Comparison of ENCODE assay signal across 17 mouse cellular contexts in the genomic region with DNA sequence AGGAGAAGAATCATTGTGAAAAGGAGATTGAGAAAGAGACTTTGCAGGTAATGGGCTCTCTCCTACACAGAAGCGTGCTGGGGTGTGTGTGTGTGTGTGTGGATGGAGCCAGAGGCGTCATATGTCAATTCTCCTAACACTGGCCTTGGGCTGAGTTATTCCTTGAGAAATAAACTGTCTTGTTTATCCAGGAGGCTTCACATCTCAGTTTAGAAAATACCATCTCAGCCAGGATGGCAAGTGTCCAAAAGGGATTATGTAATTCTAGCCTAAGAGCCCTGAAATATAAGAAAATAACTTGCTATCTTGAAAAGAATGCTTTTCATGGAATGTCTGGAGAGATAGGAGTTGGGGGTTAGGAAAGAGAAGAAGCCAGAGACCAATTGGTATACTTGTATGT.
DNase-seq lines count a peak whose midpoint lies in the region; ATAC-seq and TF ChIP-seq lines count a peak whose summit lies in the region.
"Had no signal": no experiment of that assay in that cellular context is flagged by ENCODE, and none has a peak within 500 bp of the region (broad histone marks: within the 10 kb centered on the region; RNA-seq: fewer than 3 reads in every experiment).

No protein-coding gene starts in this region.

- 0 out of 2 replicates have a peak, but pooled peaks cover 4% of the 10 kb centered on the region for H3K4me1 ChIP-seq in lung, embryonic 14.5 days (ENCODE audit: insufficient read depth)
- no peaks in the 10 kb centered on the region for H3K4me1 ChIP-seq in lung, adult 2 months (ENCODE audit: control insufficient read depth, insufficient read depth, low read length)
- H3K4me1 ChIP-seq in lung, postnatal 0 days (ENCODE audit: insufficient read depth, low read depth, low read length): no peaks in the 10 kb centered on the region; the same call in 1 of the 2 replicates
- no peaks in the 10 kb centered on the region for H3K4me1 ChIP-seq in stomach, postnatal 0 days (replicated peaks; ENCODE audit: control insufficient read depth, insufficient read depth)
- H3K4me1 ChIP-seq: heart, embryonic 13.5 days; hindbrain, embryonic 15.5 days; intestine, embryonic 15.5 days had no signal

- TF ChIP-seq POLR2A in lung, adult 2 months (IDR thresholded peaks at IDR 0.05; ENCODE audit: borderline replicate concordance, extremely low read depth, low read depth, low read length): no peak

- H3K4me2 ChIP-seq in lung, embryonic 14.5 days: no peak overlapping the region
- H3K4me2 ChIP-seq in lung, postnatal 0 days (replicated peaks; ENCODE audit: low read depth, low read length): no peak overlapping the region
- no peak overlapping the region for H3K4me2 ChIP-seq in stomach, postnatal 0 days (replicated peaks; ENCODE audit: low read depth)
- H3K4me2 ChIP-seq: heart, embryonic 13.5 days; hindbrain, embryonic 15.5 days; intestine, embryonic 15.5 days; neural tube, embryonic 15.5 days had no signal

- no peaks in the 10 kb centered on the region for H3K9me3 ChIP-seq in lung, embryonic 14.5 days (ENCODE audit: low read depth, low read length)
- no peaks in the 10 kb centered on the region for H3K9me3 ChIP-seq in lung, postnatal 0 days (ENCODE audit: low read length)
- H3K9me3 ChIP-seq in stomach, postnatal 0 days (ENCODE audit: control insufficient read depth, low read length): no peaks in the 10 kb centered on the region
- H3K9me3 ChIP-seq: heart, embryonic 13.5 days; hindbrain, embryonic 15.5 days; intestine, embryonic 15.5 days; neural tube, embryonic 15.5 days had no signal

- no peak for TF ChIP-seq EP300 in lung, postnatal 0 days (IDR thresholded peaks at IDR 0.05)
- no peak for TF ChIP-seq EP300 in stomach, postnatal 0 days (optimal IDR thresholded peaks at IDR 0.05)

- no peak overlapping the region for H3K9ac ChIP-seq in lung, embryonic 14.5 days
- no peak overlapping the region for H3K9ac ChIP-seq in lung, postnatal 0 days (replicated peaks; ENCODE audit: low read depth)
- no peak overlapping the region for H3K9ac ChIP-seq in stomach, postnatal 0 days (ENCODE audit: low read length)
- H3K9ac ChIP-seq: heart, embryonic 13.5 days; hindbrain, embryonic 15.5 days; intestine, embryonic 15.5 days; neural tube, embryonic 15.5 days had no signal

- H3K4me3 ChIP-seq in lung, embryonic 14.5 days (ENCODE audit: low read depth, low read length): no peak overlapping the region
- no peak overlapping the region for H3K4me3 ChIP-seq in lung, adult 2 months (replicated peaks; ENCODE audit: extremely low read depth, low read depth, low read length)
- no peak overlapping the region for H3K4me3 ChIP-seq in lung, postnatal 0 days (ENCODE audit: low read depth, low read length)
- H3K4me3 ChIP-seq in stomach, postnatal 0 days (ENCODE audit: low read depth, low read length): no peak overlapping the region
- H3K4me3 ChIP-seq: heart, embryonic 13.5 days; hindbrain, embryonic 15.5 days; intestine, embryonic 15.5 days; neural tube, embryonic 15.5 days had no signal

- 41% methylated on average over 2 of the region's 2 CpGs for WGBS in lung, embryonic 14.5 days
- WGBS in lung, adult 2 months: 53% methylated on average over 2 of the region's 2 CpGs
- WGBS in lung, postnatal 0 days: 47% methylated on average over 2 of the region's 2 CpGs
- 49% methylated on average over 2 of the region's 2 CpGs for WGBS in stomach, postnatal 0 days

- no peaks in the 10 kb centered on the region for H3K27me3 ChIP-seq in lung, embryonic 14.5 days (ENCODE audit: insufficient read depth, low read length)
- H3K27me3 ChIP-seq in lung, postnatal 0 days (replicated peaks; ENCODE audit: insufficient read depth, low read length): no peaks in the 10 kb centered on the region
- no peaks in the 10 kb centered on the region for H3K27me3 ChIP-seq in stomach, postnatal 0 days (ENCODE audit: control insufficient read depth, insufficient read depth, low read length)
- H3K27me3 ChIP-seq: heart, embryonic 13.5 days; hindbrain, embryonic 15.5 days; intestine, embryonic 15.5 days; neural tube, embryonic 15.5 days had no signal

- H3K36me3 ChIP-seq in lung, embryonic 14.5 days (ENCODE audit: insufficient read depth): no peaks in the 10 kb centered on the region
- H3K36me3 ChIP-seq in lung, postnatal 0 days (ENCODE audit: insufficient read depth, low read length): no peaks in the 10 kb centered on the region
- no peaks in the 10 kb centered on the region for H3K36me3 ChIP-seq in stomach, postnatal 0 days (ENCODE audit: control insufficient read depth, insufficient read depth, low read length)
- H3K36me3 ChIP-seq: heart, embryonic 13.5 days; hindbrain, embryonic 15.5 days; intestine, embryonic 15.5 days; neural tube, embryonic 15.5 days had no signal

- peak; percentile 66 for ATAC-seq in frontal cortex, adult (ENCODE audit: low TSS enrichment)
- peak; percentile 78; the same call in 1 of the 2 replicates for ATAC-seq in lung, embryonic 14.5 days (ENCODE audit: insufficient read depth)
- peak; percentile 17; the same call in 1 of the 2 replicates for ATAC-seq in lung, postnatal 0 days
- no peak for ATAC-seq in stomach, postnatal 0 days (ENCODE audit: low FRiP score, low TSS enrichment)
- ATAC-seq: intestine, embryonic 15.5 days; midbrain, embryonic 16.5 days had no signal

- no peak overlapping the region for H3K27ac ChIP-seq in lung, embryonic 14.5 days (ENCODE audit: low read depth)
- H3K27ac ChIP-seq in lung, postnatal 0 days (ENCODE audit: low read length): no peak overlapping the region
- no peak overlapping the region for H3K27ac ChIP-seq in stomach, postnatal 0 days (replicated peaks)
- H3K27ac ChIP-seq: heart, embryonic 13.5 days; hindbrain, embryonic 15.5 days; intestine, embryonic 15.5 days; neural tube, embryonic 15.5 days had no signal

- DNase-seq in frontal cortex, postnatal 25 days (ENCODE audit: low spot score in 2 of 2): no peak
- peak; percentile 83 for DNase-seq in lung, embryonic 14.5 days
- DNase-seq in lung, adult 2 months: no peak
- peak; percentile 41 for DNase-seq in lung, postnatal 0 days (ENCODE audit: low spot score)
- peak; percentile 30 for DNase-seq in lung, postnatal 36 days
- DNase-seq in stomach, postnatal 0 days (ENCODE audit: low spot score): no peak
- DNase-seq: adrenal gland, adult 8-10 months; left cerebral cortex, postnatal 4 days; liver; right cerebral cortex, postnatal 4 days; thymus, postnatal 14 days had no signal

- no peak for TF ChIP-seq CTCF in lung, embryonic 14.5 days (IDR thresholded peaks at IDR 0.05; ENCODE audit: low read depth)
- TF ChIP-seq CTCF in lung, adult 2 months (IDR thresholded peaks at IDR 0.05; ENCODE audit: insufficient read depth, low read length): no peak
- TF ChIP-seq CTCF in lung, postnatal 0 days (IDR thresholded peaks at IDR 0.05): no peak
- TF ChIP-seq CTCF in stomach, postnatal 0 days (IDR thresholded peaks at IDR 0.05; ENCODE audit: low read depth): no peak

Comparison
In these comparisons a context has a peak if more than half of its experiments do, and no peak if none do; other contexts are left out.
1. DNase-seq: peak in lung, embryonic 14.5 days (single experiment), lung, postnatal 0 days (single experiment) and lung, postnatal 36 days (single experiment); none in frontal cortex, postnatal 25 days (0 of 2), lung, adult 2 months (single experiment) and stomach, postnatal 0 days (single experiment).